Mouse (Mus musculus): ENCODE data around the gene Megf11.

The Megf11 gene

GRCm38 (mm10) chr9:64567482-64567881 lies 182.1 kb downstream of the Megf11 start:
- peak in 1 of 2 experiments; percentile 25 for DNase-seq

GRCm38 (mm10) chr9:64568467-64569260 lies 183.2 kb downstream of the Megf11 start:
- DNase-seq: no peak

- no peak for DNase-seq
Measured at GRCm38 (mm10) chr9:64570448-64570847, 185.0 kb downstream of the Megf11 start.

GRCm38 (mm10) chr9:64571091-64571490 lies 185.7 kb downstream of the Megf11 start:
- no peak for DNase-seq

- DNase-seq: no peak
Measured at GRCm38 (mm10) chr9:64572629-64573190, 187.3 kb downstream of the Megf11 start.

GRCm38 (mm10) chr9:64575658-64576057 lies 190.2 kb downstream of the Megf11 start:
- no peak for DNase-seq

GRCm38 (mm10) chr9:64576143-64576878 lies 190.9 kb downstream of the Megf11 start:
- no peak for DNase-seq

- no peak for DNase-seq
Measured at GRCm38 (mm10) chr9:64577156-64577555, 191.7 kb downstream of the Megf11 start.

GRCm38 (mm10) chr9:64578014-64578413 lies 192.6 kb downstream of the Megf11 start:
- DNase-seq: no peak

GRCm38 (mm10) chr9:64579306-64579705 lies 193.9 kb downstream of the Megf11 start:
- no peak for DNase-seq

GRCm38 (mm10) chr9:64586292-64586691 lies 200.9 kb downstream of the Megf11 start:
- no peak for DNase-seq

- DNase-seq: no peak
Measured at GRCm38 (mm10) chr9:64587991-64588390, 202.6 kb downstream of the Megf11 start.

- no peak for DNase-seq
Measured at GRCm38 (mm10) chr9:64590634-64591041, 205.2 kb downstream of the Megf11 start.

- DNase-seq: no peak
Measured at GRCm38 (mm10) chr9:64591436-64591835, 206.0 kb downstream of the Megf11 start.

- no peak for DNase-seq
Measured at GRCm38 (mm10) chr9:64594442-64594841, 209.0 kb downstream of the Megf11 start.

- DNase-seq: no peak
Measured at GRCm38 (mm10) chr9:64598427-64598826, 213.0 kb downstream of the Megf11 start.

GRCm38 (mm10) chr9:64600731-64601130 lies 215.3 kb downstream of the Megf11 start:
- no peak for DNase-seq

GRCm38 (mm10) chr9:64602895-64603294 lies 217.5 kb downstream of the Megf11 start:
- DNase-seq: no peak

- no peak for DNase-seq
Measured at GRCm38 (mm10) chr9:64604217-64604711, 218.8 kb downstream of the Megf11 start.

GRCm38 (mm10) chr9:64605077-64605714 lies 219.8 kb downstream of the Megf11 start:
- DNase-seq: no peak

- DNase-seq: no peak
Measured at GRCm38 (mm10) chr9:64605735-64606349, 220.4 kb downstream of the Megf11 start.

GRCm38 (mm10) chr9:64607049-64607448 lies 221.6 kb downstream of the Megf11 start:
- DNase-seq: no peak

GRCm38 (mm10) chr9:64609546-64609945 lies 224.1 kb downstream of the Megf11 start:
- no peak for DNase-seq
